Mouse (Mus musculus): ENCODE measurements at regions not wholly inside any gene's neighbourhood (a gene's known extent, or its start where the extent isn't known, plus 50 kb on each side); places are given as distances from the start of the nearest gene placed in this dataset.

- DNase-seq: no peak
Observed at GRCm38 (mm10) chr17:84890871-84891599, 65.5 kb upstream of the Ppm1b start.

DNA sequence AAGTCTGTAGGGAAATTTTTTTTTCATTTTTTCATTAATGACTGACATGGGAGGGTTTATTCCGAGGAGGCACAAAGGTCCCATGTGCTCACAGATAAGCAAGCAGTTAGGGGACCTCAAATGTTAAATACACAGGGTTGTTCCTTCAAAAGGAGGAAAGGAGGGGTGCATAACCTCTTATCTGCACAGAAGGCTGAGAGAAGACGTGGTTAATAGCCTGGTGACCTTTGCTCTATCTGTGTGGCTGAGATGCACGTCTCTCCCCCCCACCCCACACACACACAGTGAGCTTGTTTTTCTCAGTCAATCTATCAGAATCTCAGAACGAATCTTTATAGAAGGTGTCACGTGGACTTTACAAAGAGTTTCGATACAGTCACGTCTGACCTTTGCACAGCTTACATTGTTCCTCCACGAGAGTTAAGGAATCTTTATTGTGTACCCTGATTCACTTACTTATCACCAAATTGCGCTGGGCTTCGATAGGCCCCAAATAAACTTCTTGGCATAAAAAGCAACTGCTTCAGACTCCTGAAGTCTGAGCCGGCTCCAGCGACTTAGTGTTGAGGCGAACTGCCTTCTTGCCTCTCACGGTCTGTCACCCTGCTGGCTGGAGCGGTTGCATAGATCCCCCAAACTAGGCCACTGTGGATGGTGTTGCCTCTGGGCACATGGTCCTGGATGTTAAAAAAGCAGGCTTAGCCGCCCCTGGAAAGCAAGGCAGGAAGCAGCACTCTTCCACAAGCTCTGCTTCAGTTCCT is 63.1 kb upstream of the Ppm1b start:
- DNase-seq: no peak

GRCm38 (mm10) chr17:84895526-84895925 is 61.0 kb upstream of the Ppm1b start:
- no peak for DNase-seq

DNA sequence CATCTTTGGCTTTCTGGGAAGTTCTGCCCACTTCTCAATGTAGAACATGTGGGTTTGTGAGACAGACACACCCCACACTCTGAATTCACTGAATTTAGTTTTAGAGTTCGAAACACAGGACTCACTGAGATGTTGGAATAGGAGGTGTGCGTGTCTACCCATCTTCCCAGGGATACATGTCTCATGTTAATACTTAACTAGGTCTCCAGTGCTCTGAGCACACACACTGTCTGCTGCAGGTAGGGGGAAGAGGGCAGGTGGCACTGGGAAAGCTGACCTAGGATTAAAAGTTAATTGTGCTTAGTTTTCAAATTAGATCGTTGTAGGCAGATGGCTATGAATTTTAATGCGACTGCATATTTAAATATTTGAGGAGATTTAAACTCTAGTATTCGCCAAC is 60.0 kb upstream of the Ppm1b start:
- no peak for DNase-seq

- DNase-seq: no peak
Observed at GRCm38 (mm10) chr17:84898407-84898806, 58.1 kb upstream of the Ppm1b start.

GRCm38 (mm10) chr17:84903625-84904337 is 52.8 kb upstream of the Ppm1b start:
- no peak for DNase-seq
